In genomic region chr2:35109141-35109923, GRCm38 (mm10) we compare ENCODE assay signal across 8 mouse cellular contexts. TPM values are rescaled to one million over a fixed set of nuclear protein-coding genes. Genes with fewer than 3 reads are reported as not detected.
DNase-seq lines count a peak whose midpoint lies in the region; ATAC-seq and TF ChIP-seq lines count a peak whose summit lies in the region.

Cntrl (plus strand) TSS chr2:35109492.

- TF ChIP-seq CTCF in E14TG2a.4 (conservative IDR thresholded peaks at IDR 0.05; ENCODE audit: low read length): no peak

- no peaks in the 10 kb centered on the region for H3K36me3 ChIP-seq in E14TG2a.4 (ENCODE audit: insufficient read depth, low read length)
- no peaks in the 10 kb centered on the region; the same call in 1 of the 2 replicates for H3K36me3 ChIP-seq in forebrain, embryonic 13.5 days (ENCODE audit: poor library complexity, severe bottlenecking)
- no peaks in the 10 kb centered on the region for H3K36me3 ChIP-seq in neural tube, embryonic 15.5 days

- no peaks in the 10 kb centered on the region for H3K9me3 ChIP-seq in E14TG2a.4 (ENCODE audit: low read length)
- H3K9me3 ChIP-seq in forebrain, embryonic 13.5 days (replicated peaks): no peaks in the 10 kb centered on the region
- no peaks in the 10 kb centered on the region for H3K9me3 ChIP-seq in neural tube, embryonic 15.5 days (replicated peaks)

- DNase-seq in c-Kit-positive CD71-positive TER-119-positive erythroid progenitor cells, embryonic 14.5 days (ENCODE audit: low spot score): peak; percentile 92
- peak; percentile 97 for DNase-seq in heart, postnatal 10 days
- DNase-seq in layer of hippocampus, adult 11-12 months (ENCODE audit: low spot score): peak; percentile 95
- peak; percentile 95 for DNase-seq in lung, adult 18-20 months
- DNase-seq in testis, postnatal 14 days (ENCODE audit: low spot score): peak; percentile 96

- peak within 1 kb of the TSS; percentile 73 for H3K4me2 ChIP-seq in forebrain, embryonic 13.5 days
- H3K4me2 ChIP-seq in neural tube, embryonic 15.5 days: peak within 1 kb of the TSS; percentile 64

- H3K27ac ChIP-seq in forebrain, embryonic 13.5 days: peak within 1 kb of the TSS; percentile 79
- peak within 1 kb of the TSS; percentile 91 for H3K27ac ChIP-seq in neural tube, embryonic 15.5 days (replicated peaks)

- WGBS in forebrain, embryonic 13.5 days: under 1% methylated on average over 60 of the region's 62 CpGs
- WGBS in neural tube, embryonic 15.5 days: under 1% methylated on average over 62 of the region's 62 CpGs

- intact Hi-C loops in heart, postnatal 10 days (cut with DNase I): loop anchor here (5.0 to 10.0 kb wide), 2 partner anchors 142 to 325 kb away; no protein-coding TSS in a partner anchor

- peak within 1 kb of the TSS; percentile 76 for H3K9ac ChIP-seq in forebrain, embryonic 13.5 days
- peak within 1 kb of the TSS; percentile 76 for H3K9ac ChIP-seq in neural tube, embryonic 15.5 days (replicated peaks)

- H3K27me3 ChIP-seq in E14TG2a.4 (ENCODE audit: insufficient read depth, low read length): 0 out of 2 replicates have a peak, but pooled peaks cover 3% of the 10 kb centered on the region
- H3K27me3 ChIP-seq in forebrain, embryonic 13.5 days: no peaks in the 10 kb centered on the region
- H3K27me3 ChIP-seq in neural tube, embryonic 15.5 days (replicated peaks): 0 out of 2 replicates have a peak, but pooled peaks cover 2% of the 10 kb centered on the region

- peak; percentile 97 for ATAC-seq in forebrain, embryonic 13.5 days
- peak; percentile 97 for ATAC-seq in neural tube, embryonic 15.5 days (ENCODE audit: low FRiP score)

- H3K4me3 ChIP-seq in E14TG2a.4 (replicated peaks; ENCODE audit: low read length): peak within 1 kb of the TSS; percentile 92
- H3K4me3 ChIP-seq in forebrain, embryonic 13.5 days: peak within 1 kb of the TSS; percentile 80
- peak within 1 kb of the TSS; percentile 85 for H3K4me3 ChIP-seq in neural tube, embryonic 15.5 days (replicated peaks)

- H3K4me1 ChIP-seq in E14TG2a.4 (replicated peaks; ENCODE audit: low read depth, low read length): peaks cover 14% of the 10 kb centered on the region
- peaks cover 6% of the 10 kb centered on the region for H3K4me1 ChIP-seq in forebrain, embryonic 13.5 days
- peaks cover 16% of the 10 kb centered on the region for H3K4me1 ChIP-seq in neural tube, embryonic 15.5 days

RNA-seq across cellular contexts. Expression of gene Cntrl, which starts in this region (rescaled TPM):
- 27.8 and 30.2 TPM in 2 replicates for polyA plus RNA-seq in forebrain, embryonic 13.5 days (2015; fragmentation: Nextera tagmentation; extraction: Ambion mirVana)
- total RNA-seq in heart, postnatal 10 days (2021): 10 to 100 TPM; 11.6 to 11.8 TPM
- polyA plus RNA-seq in neural tube, embryonic 15.5 days (2015; fragmentation: Nextera tagmentation; extraction: Ambion mirVana): 8.4 and 13.7 TPM in 2 replicates

Comparison
In these comparisons a context has a peak if more than half of its experiments do, and no peak if none do; other contexts are left out.
1. Peak in every context shown above with its lines: DNase-seq, ATAC-seq, H3K4me3 ChIP-seq and H3K27ac ChIP-seq.